Mouse (Mus musculus) inflammation-experienced regulatory T-cells, adult 16 weeks (primary cell): ENCODE data around the gene 4930564D02Rik. TPM values are rescaled to one million over a fixed set of nuclear protein-coding genes. Genes with fewer than 3 reads are reported as not detected.

Source experiments
- polyA plus RNA-seq: library from polyadenylated mRNA; unstranded; fragments of 100-300 nt; shearing (Covaris generic); gene quantifications from one replicate; pipeline ENCODE4 v1.2.1, GENCODE M21; 2017

4930564D02Rik gene
- polyA plus RNA-seq, result not detected

DNA sequence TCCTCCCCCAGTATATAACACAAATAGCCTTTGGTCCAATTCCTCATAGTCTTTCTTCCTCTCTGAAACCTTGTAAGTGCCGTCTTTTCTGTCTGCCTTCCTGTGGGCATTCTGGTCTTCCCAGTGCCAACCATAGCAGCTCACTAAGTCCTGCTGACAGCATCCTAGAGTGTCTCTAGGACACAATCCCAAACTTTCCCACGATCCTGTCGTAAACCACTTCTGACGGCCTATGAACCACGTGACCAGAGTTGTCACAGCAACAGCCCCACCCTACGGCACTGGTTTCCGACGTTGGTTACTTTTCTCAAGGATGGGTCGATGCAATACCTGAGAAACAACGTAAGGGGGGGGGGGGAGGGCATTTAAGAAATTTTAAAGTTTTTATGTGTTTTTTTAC is at the start of gene 4930564D02Rik:
4930564D02Rik (plus strand) TSS at position 301 of the 400 bp plus-strand sequence.

GRCm38 (mm10) chr3:105052937-105053697 is 13.5 kb upstream of the 4930564D02Rik start, which contains the start of gene Cttnbp2nl:
TSS of gene Cttnbp2nl (minus strand) at chr3:105053146.

Other genes with a start within 250 kb of the 4930564D02Rik start
- gene Mov10, start 248.3 kb upstream of the 4930564D02Rik start, polyA plus RNA-seq, result 52.7 TPM
- gene St7l, start 202.8 kb upstream of the 4930564D02Rik start, polyA plus RNA-seq, result 51.9 TPM
- 582 TPM for gene Capza1, start 202.3 kb upstream of the 4930564D02Rik start, polyA plus RNA-seq
- 0.23 TPM for gene Wnt2b, start 104.9 kb upstream of the 4930564D02Rik start, polyA plus RNA-seq
- gene Cttnbp2nl, start 13.7 kb upstream of the 4930564D02Rik start, polyA plus RNA-seq, result 0.40 TPM